Mouse (Mus musculus): Measurements from ENCODE around the gene Anks6. TPM values are rescaled to one million over a fixed set of nuclear protein-coding genes. Genes with fewer than 3 reads are reported as not detected.

Anks6 gene
- 8.9 TPM for polyA plus RNA-seq (2014; fragmentation: Illumina TruSeq; extraction: RNeasy Lipid Tissue Mini Kit (QIAGEN cat#74804); ENCODE audit: low read depth, low replicate concordance)

GRCm38 (mm10) chr4:47056791-47057509 is at the start of gene Anks6:
Anks6 (minus strand) TSS chr4:47057427.

GRCm38 (mm10) chr4:47091493-47092386 is 34.5 kb upstream of the Anks6 start, which contains the start of gene Galnt12:
Galnt12 (plus strand) TSS chr4:47091909.

GRCm38 (mm10) chr4:46991016-46991958 is 65.9 kb downstream of the Anks6 start, which contains the start of gene Gabbr2:
Gabbr2 (minus strand) TSS chr4:46991873.

Other genes starting within 250 kb of the Anks6 start
- gene Gabbr2, start 65.6 kb downstream of the Anks6 start, polyA plus RNA-seq (2014; fragmentation: Illumina TruSeq; extraction: RNeasy Lipid Tissue Mini Kit (QIAGEN cat#74804); ENCODE audit: low read depth, low replicate concordance): 0.62 TPM
- gene Galnt12, start 34.5 kb upstream of the Anks6 start, polyA plus RNA-seq (2014; fragmentation: Illumina TruSeq; extraction: RNeasy Lipid Tissue Mini Kit (QIAGEN cat#74804); ENCODE audit: low read depth, low replicate concordance): 40.1 TPM
- 89.9 TPM for gene Col15a1, start 150.7 kb upstream of the Anks6 start, polyA plus RNA-seq (2014; fragmentation: Illumina TruSeq; extraction: RNeasy Lipid Tissue Mini Kit (QIAGEN cat#74804); ENCODE audit: low read depth, low replicate concordance)

All from adipose tissue, adult 10 weeks (tissue).